Mouse (Mus musculus) retina, postnatal 1 day (tissue): ENCODE measurements around the gene Rdh8.
"Not testable (repeated sequence)": the region's sequence is repeated elsewhere in the genome, so short reads cannot be mapped to it uniquely, and the experiment has no call there.

Source experiments
- DNase-seq: peaks from one replicate; pipeline ENCODE4 v3.0.0-alpha.2; 2012

Gene Rdh8

GRCm38 (mm10) chr9:20818236-20818635, at the start of gene Rdh8:
TSS of gene Rdh8 (plus strand) at chr9:20818503.
- DNase-seq = peak; percentile 24

GRCm38 (mm10) chr9:20781286-20781685, 37.0 kb upstream of the Rdh8 start:
- no peak for DNase-seq

GRCm38 (mm10) chr9:20785055-20785454, 33.2 kb upstream of the Rdh8 start:
- no peak for DNase-seq

GRCm38 (mm10) chr9:20787992-20788391, 30.3 kb upstream of the Rdh8 start:
- no peak for DNase-seq

GRCm38 (mm10) chr9:20789651-20790050, 28.7 kb upstream of the Rdh8 start:
- DNase-seq = no peak

- peak; percentile 80 for DNase-seq
Observed at GRCm38 (mm10) chr9:20790345-20790744, 28.0 kb upstream of the Rdh8 start.

GRCm38 (mm10) chr9:20794108-20794806, 24.0 kb upstream of the Rdh8 start:
- DNase-seq = no peak

- peak; percentile 68 for DNase-seq
Observed at GRCm38 (mm10) chr9:20804266-20805158, 13.8 kb upstream of the Rdh8 start.

- DNase-seq = no peak
Observed at GRCm38 (mm10) chr9:20805159-20805495, 13.2 kb upstream of the Rdh8 start.

GRCm38 (mm10) chr9:20805706-20806105, 12.6 kb upstream of the Rdh8 start:
- no peak for DNase-seq

GRCm38 (mm10) chr9:20810271-20810670, 8.0 kb upstream of the Rdh8 start:
- DNase-seq = no peak

- no peak for DNase-seq
Observed at GRCm38 (mm10) chr9:20810773-20811172, 7.5 kb upstream of the Rdh8 start.

GRCm38 (mm10) chr9:20812537-20813271, 5.6 kb upstream of the Rdh8 start:
- DNase-seq = peak; percentile 59

GRCm38 (mm10) chr9:20814521-20815272, 3.6 kb upstream of the Rdh8 start, which contains the start of gene Col5a3:
TSS of gene Col5a3 (minus strand) at chr9:20815067.
- peak; percentile 64 for DNase-seq

GRCm38 (mm10) chr9:20820001-20820400, 1.7 kb downstream of the Rdh8 start:
- DNase-seq = peak; percentile 53

- DNase-seq = no peak
Observed at GRCm38 (mm10) chr9:20822821-20823220, 4.5 kb downstream of the Rdh8 start.

GRCm38 (mm10) chr9:20825781-20826180, 7.5 kb downstream of the Rdh8 start:
- DNase-seq = no peak

GRCm38 (mm10) chr9:20828127-20828526, 9.8 kb downstream of the Rdh8 start:
- DNase-seq = no peak

GRCm38 (mm10) chr9:20830901-20831643, 12.8 kb downstream of the Rdh8 start:
- peak; percentile 95 for DNase-seq

- no peak for DNase-seq
Observed at GRCm38 (mm10) chr9:20834881-20835280, 16.6 kb downstream of the Rdh8 start.

- not testable (repeated sequence) for DNase-seq
Observed at GRCm38 (mm10) chr9:20835431-20835954, 17.2 kb downstream of the Rdh8 start.
